Mouse (Mus musculus) urinary bladder, postnatal 10 days (tissue): ENCODE data around the gene Gm8271.
"Not testable (repeated sequence)": the region's sequence is repeated elsewhere in the genome, so short reads cannot be mapped to it uniquely, and the experiment has no call there.

Experiments used
- DNase-seq: peaks from one replicate; pipeline ENCODE4 v3.0.0; 2022; ENCODE audit warnings: low spot score

Gm8271 gene

DNA sequence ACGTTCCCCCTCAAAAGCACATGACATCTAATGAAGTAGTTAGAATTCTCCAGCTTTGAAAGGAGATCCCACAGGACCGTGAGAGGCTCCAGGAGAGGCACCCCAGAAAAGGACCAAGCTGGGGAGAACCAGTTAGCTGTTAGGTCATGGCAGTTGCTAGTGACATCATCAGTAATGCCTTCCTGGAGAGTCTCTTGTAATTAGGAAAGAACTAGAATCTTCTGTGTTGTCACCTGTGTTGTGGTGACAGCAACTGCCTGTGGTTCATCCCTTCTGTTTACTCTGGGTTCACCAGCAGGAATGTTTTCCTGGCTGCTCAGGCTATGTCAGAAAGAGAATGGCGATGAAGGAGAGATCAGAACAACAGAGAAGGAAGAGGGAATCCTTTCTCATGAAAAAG is at the start of gene Gm8271:
Gene Gm8271 (plus strand): TSS at position 301 of the 400 bp plus-strand sequence.
- not testable (repeated sequence) for DNase-seq

DNA sequence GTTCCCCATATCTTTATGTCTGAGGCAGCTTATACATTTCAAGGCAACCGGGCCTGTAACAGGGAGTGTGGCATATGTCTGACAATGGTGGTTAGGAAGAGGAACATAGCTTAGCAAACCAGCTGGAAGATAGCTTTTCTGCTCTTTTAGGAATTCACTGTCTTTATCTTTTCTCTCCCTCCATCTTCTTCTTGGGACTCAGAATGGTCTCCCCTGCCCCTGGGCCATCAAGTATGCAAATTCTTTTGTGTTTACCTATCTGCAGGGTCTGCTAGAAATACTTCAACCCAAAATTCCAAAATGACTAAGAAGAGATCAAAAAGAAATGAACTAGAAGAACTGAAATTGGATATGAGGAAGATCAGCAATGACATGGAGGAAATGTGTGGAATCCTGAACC is 21.4 kb upstream of the Gm8271 start, which contains the start of gene Gm3317:
Gene Gm3317 (plus strand): TSS at position 301 of the 400 bp plus-strand sequence.
- not testable (repeated sequence) for DNase-seq
